Mouse (Mus musculus) stomach, postnatal 0 days (tissue): Measurements from ENCODE around the gene Gm21973.

Experiments used
- CTCF ChIP-seq: IDR thresholded peaks from 2 replicates; pipeline ENCODE4 v1.5.1; 2016; ENCODE audit warnings: antibody characterized with exemption, low read depth, mild to moderate bottlenecking, moderate library complexity
- EP300 ChIP-seq: optimal IDR thresholded peaks from 2 replicates; pipeline ENCODE3; 2016; ENCODE audit warnings: antibody characterized with exemption

DNA sequence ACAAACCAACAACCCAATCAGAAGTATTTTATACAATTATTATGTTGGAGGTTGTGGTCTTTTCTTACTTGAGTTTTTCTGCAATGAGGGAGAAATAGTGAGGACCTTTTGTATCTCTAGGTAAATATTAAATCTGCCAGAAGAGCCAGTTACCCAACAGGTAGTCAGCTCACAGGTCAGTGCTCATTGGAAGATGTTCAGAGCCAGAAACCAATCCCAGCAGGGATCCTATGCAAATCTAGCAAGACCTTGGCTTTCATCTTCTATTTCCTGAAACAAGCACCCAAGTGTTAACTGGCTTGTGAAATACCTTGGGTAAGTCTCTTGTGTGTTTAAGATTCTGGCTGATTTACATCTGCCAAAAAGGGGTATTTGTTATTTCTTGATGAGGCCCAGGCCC lies 48.8 kb upstream of the Gm21973 start:
- TF ChIP-seq CTCF (no peak), EP300 (no peak)
